10 mouse cellular contexts compared by ENCODE assay signal in genomic region chr4:154023754-154024601, GRCm38 (mm10). TPM values are rescaled to one million over a fixed set of nuclear protein-coding genes. Genes with fewer than 3 reads are reported as not detected.
A peak's percentile ranks its signal among the peaks of the same experiment; 100 is the strongest.
DNase-seq lines count a peak whose midpoint lies in the region; ATAC-seq lines count a peak whose summit lies in the region.
"Had no signal": no experiment of that assay in that cellular context is flagged by ENCODE, and none has a peak within 500 bp of the region (broad histone marks: within the 10 kb centered on the region; RNA-seq: fewer than 3 reads in every experiment).

No protein-coding gene starts in this region.

- WGBS in heart, embryonic 11.5 days (ENCODE audit: insufficient replicate concordance): 10% methylated on average over 8 of the region's 8 CpGs
- WGBS in kidney, embryonic 16.5 days: 11% methylated on average over 8 of the region's 8 CpGs

- peaks cover 44% of the 10 kb centered on the region for H3K4me1 ChIP-seq in heart, embryonic 11.5 days (ENCODE audit: control insufficient read depth, insufficient read depth, low read length)
- H3K4me1 ChIP-seq in kidney, embryonic 16.5 days (ENCODE audit: insufficient read depth, low read length): peaks cover 49% of the 10 kb centered on the region

- peaks cover 7% of the 10 kb centered on the region; the same call in 1 of the 2 replicates for H3K27me3 ChIP-seq in heart, embryonic 11.5 days (ENCODE audit: control insufficient read depth, insufficient read depth, low read length)
- no peaks in the 10 kb centered on the region for H3K27me3 ChIP-seq in kidney, embryonic 16.5 days (ENCODE audit: insufficient read depth, low read length)

- peak overlapping the region; percentile 75 for H3K9ac ChIP-seq in heart, embryonic 11.5 days (ENCODE audit: low read depth, low read length)
- H3K9ac ChIP-seq in kidney, embryonic 16.5 days (replicated peaks; ENCODE audit: low read length): no peak overlapping the region

- ATAC-seq in heart, embryonic 11.5 days (replicated peaks; ENCODE audit: insufficient number of reproducible peaks, low FRiP score, low TSS enrichment): peak; percentile 76
- ATAC-seq in kidney, embryonic 16.5 days (ENCODE audit: low FRiP score, low TSS enrichment): no peak
- ATAC-seq in granulocyte monocyte progenitor cell, adult 5-6 weeks (replicated peaks; ENCODE audit: poor library complexity, severe bottlenecking): no peak

- H3K36me3 ChIP-seq in heart, embryonic 11.5 days (ENCODE audit: control insufficient read depth, insufficient read depth, low read length): peaks cover 18% of the 10 kb centered on the region
- peaks cover 29% of the 10 kb centered on the region for H3K36me3 ChIP-seq in kidney, embryonic 16.5 days (ENCODE audit: insufficient read depth, low read length)

- H3K27ac ChIP-seq in heart, embryonic 11.5 days (ENCODE audit: low read depth, low read length): peak overlapping the region; percentile 85
- H3K27ac ChIP-seq in kidney, embryonic 16.5 days (ENCODE audit: low read length): peak overlapping the region; percentile 89; the same call in 1 of the 2 replicates

- H3K4me2 ChIP-seq in heart, embryonic 11.5 days: peak overlapping the region; percentile 77
- H3K4me2 ChIP-seq in kidney, embryonic 16.5 days (replicated peaks; ENCODE audit: low read depth, low read length): peak overlapping the region; percentile 70

- peak overlapping the region; percentile 58 for H3K4me3 ChIP-seq in heart, embryonic 11.5 days (ENCODE audit: low read depth, low read length)
- no peak overlapping the region for H3K4me3 ChIP-seq in kidney, embryonic 16.5 days (ENCODE audit: low read length)

- no peaks in the 10 kb centered on the region for H3K9me3 ChIP-seq in heart, embryonic 11.5 days (replicated peaks; ENCODE audit: control insufficient read depth, low read length)
- no peaks in the 10 kb centered on the region for H3K9me3 ChIP-seq in kidney, embryonic 16.5 days (ENCODE audit: low read length)

- no peak for DNase-seq in heart, adult 9 months (ENCODE audit: low spot score in 2 of 2)
- peak; percentile 37 for DNase-seq in urinary bladder, postnatal 14 days (ENCODE audit: low spot score)
- DNase-seq in urinary bladder, postnatal 25 days (ENCODE audit: low spot score): no peak
- DNase-seq in retina, postnatal 1 day: peak; percentile 19
- DNase-seq in cerebellum, postnatal 4 days (ENCODE audit: low spot score in 2 of 2): no peak

RNA-seq across cellular contexts. Expression of gene Smim1, which starts 2.1 kb away (rescaled TPM):
- polyA plus RNA-seq in heart, embryonic 11.5 days (2014; fragmentation: Nextera tagmentation; extraction: Ambion mirVana): 95.7 and 104 TPM in 2 replicates
- 62.4 and 66.1 TPM in 2 replicates for polyA plus RNA-seq in kidney, embryonic 16.5 days (2015; fragmentation: Nextera tagmentation; extraction: Ambion mirVana)
- not detected in 2 replicates for total RNA-seq in granulocyte monocyte progenitor cell, adult 5-6 weeks (2014; fragmentation: Nextera tagmentation)
- 0.05 and 0.60 TPM in 2 replicates for total RNA-seq in granulocyte monocyte progenitor cell, adult 5-6 weeks (2017)

RNA-seq across cellular contexts. Expression of gene Lrrc47, which starts 12.4 kb away (rescaled TPM):
- 13.4 and 14.7 TPM in 2 replicates for polyA plus RNA-seq in heart, embryonic 11.5 days (2014; fragmentation: Nextera tagmentation; extraction: Ambion mirVana)
- polyA plus RNA-seq in kidney, embryonic 16.5 days (2015; fragmentation: Nextera tagmentation; extraction: Ambion mirVana): 16.8 and 21.9 TPM in 2 replicates
- 15.7 and 22.7 TPM in 2 replicates for total RNA-seq in granulocyte monocyte progenitor cell, adult 5-6 weeks (2014; fragmentation: Nextera tagmentation)
- total RNA-seq in granulocyte monocyte progenitor cell, adult 5-6 weeks (2017): 23.5 and 32.4 TPM in 2 replicates

RNA-seq across cellular contexts. Expression of gene Ccdc27, which starts 18.5 kb away (rescaled TPM):
- polyA plus RNA-seq in heart, embryonic 11.5 days (2014; fragmentation: Nextera tagmentation; extraction: Ambion mirVana): not detected in 2 replicates
- polyA plus RNA-seq in kidney, embryonic 16.5 days (2015; fragmentation: Nextera tagmentation; extraction: Ambion mirVana): 0.07 TPM in 1 of 2 replicates, not detected in the other
- total RNA-seq in granulocyte monocyte progenitor cell, adult 5-6 weeks (2014; fragmentation: Nextera tagmentation): not detected in 2 replicates
- not detected in 2 replicates for total RNA-seq in granulocyte monocyte progenitor cell, adult 5-6 weeks (2017)
- total RNA-seq: ES-E14; heart, adult 18-20 months had no signal

RNA-seq across cellular contexts. Expression of gene Cep104, which starts 49.0 kb away (rescaled TPM):
- 11.4 and 14.3 TPM in 2 replicates for polyA plus RNA-seq in heart, embryonic 11.5 days (2014; fragmentation: Nextera tagmentation; extraction: Ambion mirVana)
- 16.1 and 17.6 TPM in 2 replicates for polyA plus RNA-seq in kidney, embryonic 16.5 days (2015; fragmentation: Nextera tagmentation; extraction: Ambion mirVana)
- total RNA-seq in granulocyte monocyte progenitor cell, adult 5-6 weeks (2014; fragmentation: Nextera tagmentation): 5.7 and 10.7 TPM in 2 replicates
- 4.2 and 6.9 TPM in 2 replicates for total RNA-seq in granulocyte monocyte progenitor cell, adult 5-6 weeks (2017)

RNA-seq across cellular contexts. Expression of gene Dffb, which starts 49.1 kb away (rescaled TPM):
- 4.9 and 7.5 TPM in 2 replicates for polyA plus RNA-seq in heart, embryonic 11.5 days (2014; fragmentation: Nextera tagmentation; extraction: Ambion mirVana)
- polyA plus RNA-seq in kidney, embryonic 16.5 days (2015; fragmentation: Nextera tagmentation; extraction: Ambion mirVana): 14.1 and 14.3 TPM in 2 replicates
- total RNA-seq in granulocyte monocyte progenitor cell, adult 5-6 weeks (2014; fragmentation: Nextera tagmentation): 11.8 and 14.2 TPM in 2 replicates
- total RNA-seq in granulocyte monocyte progenitor cell, adult 5-6 weeks (2017): 6.7 and 13.4 TPM in 2 replicates

Comparison
In these comparisons a context has a peak if more than half of its experiments do, and no peak if none do; other contexts are left out.
1. DNase-seq: peak in urinary bladder, postnatal 14 days (single experiment) and retina, postnatal 1 day (single experiment); none in heart, adult 9 months (0 of 2), urinary bladder, postnatal 25 days (single experiment) and cerebellum, postnatal 4 days (0 of 2).